Mouse (Mus musculus) limb, embryonic 12.5 days (tissue): ENCODE results near the gene Erp29. TPM values are rescaled to one million over a fixed set of nuclear protein-coding genes. Genes with fewer than 3 reads are reported as not detected.

ENCODE experiments used
- ATAC-seq: fragments of 200-750 bp; cut with Nextera tagmentation; 2 replicates; pipeline ENCODE4 v1.8.0; 2017; ENCODE audit warnings: low read depth, moderate TSS enrichment; ENCODE audit not compliant: insufficient number of reproducible peaks, insufficient read depth, low FRiP score, low TSS enrichment
- H3K27ac ChIP-seq: fragments of 300-500 bp; sonication (generic); 2 replicates; pipeline ENCODE4 v1.5.1; 2016; ENCODE audit warnings: mild to moderate bottlenecking, moderate library complexity
- H3K27me3 ChIP-seq: fragments of 300-500 bp; sonication (generic); 2 replicates; pipeline ENCODE4 v1.6.1; 2016; ENCODE audit warnings: mild to moderate bottlenecking, moderate library complexity
- H3K36me3 ChIP-seq: fragments of 300-500 bp; sonication (generic); 2 replicates; pipeline ENCODE4 v1.6.1; 2016; ENCODE audit warnings: mild to moderate bottlenecking, moderate library complexity
- H3K4me1 ChIP-seq: fragments of 300-500 bp; sonication (generic); replicated peaks from 2 replicates; pipeline ENCODE4 v1.6.1; 2016
- H3K4me2 ChIP-seq: fragments of 300-500 bp; sonication (generic); 2 replicates; pipeline ENCODE4 v1.6.1; 2016; ENCODE audit warnings: mild to moderate bottlenecking, moderate library complexity
- H3K4me3 ChIP-seq: fragments of 300-500 bp; sonication (generic); replicated peaks from 2 replicates; pipeline ENCODE4 v1.5.1; 2016; ENCODE audit warnings: mild to moderate bottlenecking
- H3K9ac ChIP-seq: fragments of 300-500 bp; sonication (generic); replicated peaks from 2 replicates; pipeline ENCODE4 v1.6.1; 2016; ENCODE audit warnings: mild to moderate bottlenecking, moderate library complexity
- H3K9me3 ChIP-seq: fragments of 300-500 bp; sonication (generic); 2 replicates; pipeline ENCODE4 v1.6.1; 2016; ENCODE audit warnings: mild to moderate bottlenecking, moderate library complexity
- WGBS: fragments of 180-500 bp; shearing (Covaris S2); methylation state at CpG from one replicate; pipeline ENCODE4 v1.1.7; 2016; 5-methylcytosine and 5-hydroxymethylcytosine counted together
- polyA plus RNA-seq: library from polyadenylated mRNA; unstranded; fragments of >200 nt; fragmentation: Nextera tagmentation; extraction: Ambion mirVana; gene quantifications from 2 replicates; pipeline ENCODE4 v1.2.1, GENCODE M21; 2016

Gene Erp29
- polyA plus RNA-seq, 1 experiment from 2014 or later = 115 TPM

GRCm38 (mm10) chr5:121462967-121463366 lies 10.7 kb upstream of the Erp29 start:
- no peak for ATAC-seq
- no peak overlapping the region for H3K27ac ChIP-seq
- no peaks in the 10 kb centered on the region for H3K4me1 ChIP-seq
- H3K4me3 ChIP-seq = no peak overlapping the region
- no peaks in the 10 kb centered on the region for H3K27me3 ChIP-seq
- H3K36me3 ChIP-seq = no peaks in the 10 kb centered on the region
- 42% methylated on average over 5 of the region's 5 CpGs for WGBS
- H3K9me3 ChIP-seq = no peaks in the 10 kb centered on the region
- no peak overlapping the region for H3K9ac ChIP-seq
- no peak overlapping the region for H3K4me2 ChIP-seq

GRCm38 (mm10) chr5:121462171-121462502 lies 9.8 kb upstream of the Erp29 start:
- no peaks in the 10 kb centered on the region for H3K27me3 ChIP-seq
- no peak overlapping the region for H3K9ac ChIP-seq
- H3K4me1 ChIP-seq = no peaks in the 10 kb centered on the region
- H3K36me3 ChIP-seq = no peaks in the 10 kb centered on the region
- no peak for ATAC-seq
- WGBS = 31% methylated on average over 1 of the region's 1 CpGs
- no peak overlapping the region for H3K4me2 ChIP-seq
- H3K27ac ChIP-seq = no peak overlapping the region
- no peak overlapping the region for H3K4me3 ChIP-seq
- no peaks in the 10 kb centered on the region for H3K9me3 ChIP-seq

GRCm38 (mm10) chr5:121461339-121462170 lies 9.2 kb upstream of the Erp29 start:
- no peak overlapping the region for H3K4me3 ChIP-seq
- H3K27ac ChIP-seq = no peak overlapping the region
- WGBS = 73% methylated on average over 4 of the region's 4 CpGs
- H3K4me2 ChIP-seq = no peak overlapping the region
- no peaks in the 10 kb centered on the region for H3K27me3 ChIP-seq
- no peaks in the 10 kb centered on the region for H3K4me1 ChIP-seq
- no peaks in the 10 kb centered on the region for H3K36me3 ChIP-seq
- H3K9ac ChIP-seq = no peak overlapping the region
- ATAC-seq = no peak
- H3K9me3 ChIP-seq = no peaks in the 10 kb centered on the region

- no peak overlapping the region for H3K27ac ChIP-seq
- 70% methylated on average over 9 of the region's 9 CpGs for WGBS
These were observed 3.4 kb upstream of the Erp29 start for GRCm38 (mm10) chr5:121455510-121456265.

GRCm38 (mm10) chr5:121454503-121454782 lies 2.1 kb upstream of the Erp29 start:
- WGBS = 79% methylated on average over 3 of the region's 3 CpGs
- Histone ChIP-seq H3K4me1 (peaks cover 30% of the 10 kb centered on the region), H3K27ac (no peak overlapping the region), H3K9me3 (no peaks in the 10 kb centered on the region), H3K4me3 (no peak overlapping the region), H3K4me2 (no peak overlapping the region), H3K9ac (no peak overlapping the region), H3K27me3 (no peaks in the 10 kb centered on the region), H3K36me3 (peaks cover 8% of the 10 kb centered on the region; the same call in 1 of the 2 replicates)
- ATAC-seq = no peak

More at GRCm38 (mm10) chr5:121455510-121456265, 3.4 kb upstream of the Erp29 start:
- Histone ChIP-seq H3K4me3 (no peak overlapping the region), H3K36me3 (no peaks in the 10 kb centered on the region), H3K9me3 (no peaks in the 10 kb centered on the region), H3K27me3 (no peaks in the 10 kb centered on the region), H3K4me2 (no peak overlapping the region), H3K9ac (no peak overlapping the region), H3K4me1 (peaks cover 26% of the 10 kb centered on the region)
- ATAC-seq = no peak

- Histone ChIP-seq H3K27ac (no peak overlapping the region), H3K9me3 (no peaks in the 10 kb centered on the region), H3K4me3 (no peak overlapping the region), H3K4me1 (peaks cover 30% of the 10 kb centered on the region), H3K27me3 (no peaks in the 10 kb centered on the region), H3K9ac (no peak overlapping the region), H3K4me2 (peak overlapping the region; percentile 80; the same call in 1 of the 2 replicates), H3K36me3 (peaks cover 13% of the 10 kb centered on the region; the same call in 1 of the 2 replicates)
- 88% methylated on average over 13 of the region's 13 CpGs for WGBS
- no peak for ATAC-seq
These were observed 1.6 kb upstream of the Erp29 start for GRCm38 (mm10) chr5:121453743-121454502.

GRCm38 (mm10) chr5:121452906-121453305 lies 600 bp upstream of the Erp29 start:
- peak overlapping the region; percentile 84 for H3K4me3 ChIP-seq
- ATAC-seq = peak; percentile 16; the same call in 1 of the 2 replicates
- 9% methylated on average over 9 of the region's 9 CpGs for WGBS
- H3K4me2 ChIP-seq = peak overlapping the region; percentile 80
- H3K36me3 ChIP-seq = peaks cover 23% of the 10 kb centered on the region
- H3K9ac ChIP-seq = peak overlapping the region; percentile 93
- peak overlapping the region; percentile 93 for H3K27ac ChIP-seq
- H3K27me3 ChIP-seq = no peaks in the 10 kb centered on the region
- peaks cover 30% of the 10 kb centered on the region for H3K4me1 ChIP-seq
- H3K9me3 ChIP-seq = no peaks in the 10 kb centered on the region

- Histone ChIP-seq H3K4me2 (peak within 1 kb of the TSS; percentile 80), H3K36me3 (peaks cover 36% of the 10 kb centered on the region), H3K4me3 (peak within 1 kb of the TSS; percentile 84), H3K4me1 (peaks cover 30% of the 10 kb centered on the region), H3K9ac (peak within 1 kb of the TSS; percentile 93), H3K27ac (peak within 1 kb of the TSS; percentile 93), H3K27me3 (no peaks in the 10 kb centered on the region), H3K9me3 (no peaks in the 10 kb centered on the region)
- ATAC-seq = peak; percentile 26; the same call in 1 of the 2 replicates
- 1% methylated on average over 17 of the region's 17 CpGs for WGBS
These were observed 671 bp downstream of the Erp29 start, which contains the start of gene Tmem116 for GRCm38 (mm10) chr5:121451644-121452025. TSS of gene Tmem116 (plus strand) at chr5:121451893.

- Histone ChIP-seq H3K4me3 (peak overlapping the region; percentile 84), H3K27ac (no peak overlapping the region; the same call in 1 of the 2 replicates), H3K9me3 (no peaks in the 10 kb centered on the region), H3K4me2 (peak overlapping the region; percentile 80), H3K4me1 (peaks cover 30% of the 10 kb centered on the region), H3K27me3 (no peaks in the 10 kb centered on the region), H3K36me3 (peaks cover 40% of the 10 kb centered on the region), H3K9ac (peak overlapping the region; percentile 93)
- 36% methylated on average over 8 of the region's 8 CpGs for WGBS
- ATAC-seq = no peak
These were observed 1.1 kb downstream of the Erp29 start for GRCm38 (mm10) chr5:121451203-121451602.

- Histone ChIP-seq H3K27me3 (no peaks in the 10 kb centered on the region), H3K27ac (no peak overlapping the region), H3K36me3 (peaks cover 47% of the 10 kb centered on the region), H3K4me2 (peak overlapping the region; percentile 80; the same call in 1 of the 2 replicates), H3K4me3 (no peak overlapping the region), H3K9ac (0 out of 2 replicates have a peak overlapping the region, but pooled peaks have one; percentile 23), H3K9me3 (no peaks in the 10 kb centered on the region), H3K4me1 (peaks cover 30% of the 10 kb centered on the region)
- no peak for ATAC-seq
- WGBS = 85% methylated on average over 9 of the region's 9 CpGs
These were observed 1.8 kb downstream of the Erp29 start for GRCm38 (mm10) chr5:121450476-121450875.

GRCm38 (mm10) chr5:121449976-121450375 lies 2.3 kb downstream of the Erp29 start:
- Histone ChIP-seq H3K36me3 (peaks cover 52% of the 10 kb centered on the region), H3K27ac (no peak overlapping the region), H3K4me1 (peaks cover 30% of the 10 kb centered on the region), H3K4me3 (no peak overlapping the region), H3K27me3 (no peaks in the 10 kb centered on the region), H3K4me2 (no peak overlapping the region), H3K9me3 (no peaks in the 10 kb centered on the region), H3K9ac (no peak overlapping the region)
- WGBS = 66% methylated on average over 6 of the region's 6 CpGs
- no peak for ATAC-seq
